Mouse (Mus musculus) megakaryocyte, embryonic 14.5 days (primary cell): ENCODE measurements around the gene 2210011C24Rik. TPM values are rescaled to one million over a fixed set of nuclear protein-coding genes. Genes with fewer than 3 reads are reported as not detected.
"Not testable (repeated sequence)": the region's sequence is repeated elsewhere in the genome, so short reads cannot be mapped to it uniquely, and the experiment has no call there.

Experiments used
- H3K27me3 ChIP-seq: replicated peaks from 2 replicates; pipeline ENCODE3; 2012; ENCODE audit warnings: inconsistent platforms
- H3K36me3 ChIP-seq: replicated peaks from 2 replicates; pipeline ENCODE3; 2012; ENCODE audit warnings: low read length, inconsistent platforms, mixed read lengths
- H3K4me1 ChIP-seq: 2 replicates; pipeline ENCODE4 v1.6.1; 2012; ENCODE audit warnings: inconsistent platforms
- H3K4me3 ChIP-seq: replicated peaks from 2 replicates; pipeline ENCODE3; 2012; ENCODE audit warnings: moderate library complexity, mild to moderate bottlenecking, inconsistent platforms
- H3K9me3 ChIP-seq: 2 replicates; pipeline ENCODE4 v1.6.1; 2012; ENCODE audit warnings: inconsistent platforms
- FLI1 ChIP-seq: IDR thresholded peaks from 2 replicates; pipeline ENCODE4 v1.6.1; 2012; ENCODE audit warnings: low read length, inconsistent platforms, mixed read lengths
- GATA1 ChIP-seq: IDR thresholded peaks from 3 replicates; pipeline ENCODE4 v1.6.1; 2012; ENCODE audit warnings: mixed read lengths, low read length, inconsistent platforms, borderline replicate concordance
- polyA plus RNA-seq: library from polyadenylated mRNA; stranded (reverse); fragments of >175 nt; gene quantifications from 2 replicates; pipeline ENCODE4 v1.2.3, GENCODE M21; 2012; ENCODE audit warnings: low replicate concordance; ENCODE audit not compliant: insufficient read depth

The 2210011C24Rik gene
- polyA plus RNA-seq, 1 experiment = not detected

DNA sequence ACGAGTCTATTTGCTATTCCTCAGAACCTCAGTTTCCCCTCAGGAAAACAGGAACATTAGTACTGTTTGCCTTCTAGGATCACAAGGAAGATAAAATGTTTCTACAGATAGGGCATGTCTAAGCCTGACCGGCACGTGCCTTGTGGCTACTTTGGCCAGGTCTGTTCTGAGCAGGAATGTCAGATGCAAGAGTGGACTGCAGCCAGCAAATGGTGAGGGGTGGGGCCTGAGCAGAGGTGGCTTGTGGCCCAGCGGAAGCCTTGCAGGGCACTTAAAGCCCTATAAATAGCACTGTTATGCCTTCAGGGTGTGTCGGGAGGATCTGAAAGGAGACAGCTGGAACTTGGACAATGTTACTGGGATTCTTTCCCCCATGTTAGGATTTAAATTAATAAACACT is 11.1 kb upstream of the 2210011C24Rik start:
- TF ChIP-seq FLI1 = no peak
- TF ChIP-seq GATA1 = no peak
- Histone ChIP-seq H3K9me3 (no peaks in the 10 kb centered on the region), H3K4me3 (no peak overlapping the region), H3K4me1 (peaks cover 34% of the 10 kb centered on the region), H3K27me3 (peaks cover 86% of the 10 kb centered on the region), H3K36me3 (no peaks in the 10 kb centered on the region)

DNA sequence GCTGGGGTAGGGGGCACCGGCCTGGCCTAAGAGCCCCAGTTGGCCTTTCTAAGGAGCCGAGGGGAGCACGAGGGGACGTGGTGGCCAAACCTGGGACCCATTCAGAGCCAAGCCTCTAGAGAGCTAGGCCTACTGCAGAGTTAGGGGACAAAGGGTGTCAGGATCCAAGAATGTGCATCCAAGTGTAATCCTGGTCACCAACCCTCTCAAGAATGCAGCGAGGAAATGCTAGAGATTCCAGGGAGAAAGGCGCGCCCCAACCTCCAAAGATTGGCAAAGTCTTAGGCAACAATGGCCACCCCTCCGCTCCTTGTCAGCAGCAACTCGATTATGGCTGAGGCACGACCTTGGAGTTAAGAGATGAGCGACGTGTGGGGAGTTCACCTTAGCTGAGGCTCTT is 9.6 kb upstream of the 2210011C24Rik start:
- no peak for TF ChIP-seq FLI1
- TF ChIP-seq GATA1 = no peak
- no peaks in the 10 kb centered on the region for H3K36me3 ChIP-seq
- H3K4me1 ChIP-seq = peaks cover 27% of the 10 kb centered on the region
- H3K4me3 ChIP-seq = no peak overlapping the region
- no peaks in the 10 kb centered on the region; the same call in 1 of the 2 replicates for H3K9me3 ChIP-seq
- peaks cover 84% of the 10 kb centered on the region for H3K27me3 ChIP-seq

DNA sequence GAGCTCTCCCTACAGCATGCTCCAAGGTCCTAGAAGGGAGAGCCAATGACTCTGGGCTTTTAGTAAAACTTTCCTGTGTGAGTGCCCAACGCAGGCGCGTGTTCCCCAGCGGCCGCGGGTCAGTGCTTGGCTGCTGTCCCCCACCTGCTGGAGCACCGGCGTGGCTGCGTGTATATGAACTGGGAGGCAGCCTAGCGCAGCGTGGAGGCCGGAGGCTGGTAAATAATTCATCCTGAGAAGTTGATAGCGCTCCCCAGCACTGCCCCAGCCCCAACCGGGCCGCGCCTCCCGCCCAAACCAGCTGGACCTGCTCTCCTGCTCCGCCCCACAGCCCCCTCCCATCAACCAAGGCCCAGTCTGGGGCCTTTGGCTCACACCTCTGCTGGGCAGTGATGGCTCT is 9.1 kb upstream of the 2210011C24Rik start, which contains the start of gene Palm3:
Palm3 (plus strand) TSS at position 376 of the 400 bp plus-strand sequence.
- Histone ChIP-seq H3K36me3 (no peaks in the 10 kb centered on the region), H3K4me1 (peaks cover 22% of the 10 kb centered on the region), H3K9me3 (peaks cover 3% of the 10 kb centered on the region), H3K4me3 (no peak within 1 kb of the TSS), H3K27me3 (peaks cover 82% of the 10 kb centered on the region)
- TF ChIP-seq GATA1 (no peak), FLI1 (no peak)

DNA sequence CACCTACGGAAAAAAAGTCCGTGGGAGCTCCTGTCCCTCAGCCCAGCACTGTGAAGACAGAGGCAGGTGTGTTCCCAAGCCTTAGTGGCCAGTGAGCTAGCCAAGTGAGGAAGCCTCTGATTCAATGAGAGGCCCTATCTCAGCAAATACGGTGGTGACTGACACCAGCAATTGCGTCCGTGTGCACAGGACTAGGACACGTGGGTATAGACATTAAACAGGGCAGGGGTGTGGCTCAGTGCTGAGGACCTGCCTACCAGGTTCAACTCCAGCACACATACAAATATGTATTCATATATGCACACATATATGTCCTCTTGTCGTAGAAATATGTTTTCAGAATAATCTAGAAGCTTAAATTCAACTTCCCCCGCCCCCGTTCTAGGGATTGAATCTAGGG is 7.8 kb upstream of the 2210011C24Rik start:
- H3K27me3 ChIP-seq = peaks cover 78% of the 10 kb centered on the region
- H3K36me3 ChIP-seq = no peaks in the 10 kb centered on the region
- peaks cover 10% of the 10 kb centered on the region for H3K9me3 ChIP-seq
- no peak overlapping the region for H3K4me3 ChIP-seq
- peaks cover 14% of the 10 kb centered on the region for H3K4me1 ChIP-seq
- no peak for TF ChIP-seq GATA1
- no peak for TF ChIP-seq FLI1

DNA sequence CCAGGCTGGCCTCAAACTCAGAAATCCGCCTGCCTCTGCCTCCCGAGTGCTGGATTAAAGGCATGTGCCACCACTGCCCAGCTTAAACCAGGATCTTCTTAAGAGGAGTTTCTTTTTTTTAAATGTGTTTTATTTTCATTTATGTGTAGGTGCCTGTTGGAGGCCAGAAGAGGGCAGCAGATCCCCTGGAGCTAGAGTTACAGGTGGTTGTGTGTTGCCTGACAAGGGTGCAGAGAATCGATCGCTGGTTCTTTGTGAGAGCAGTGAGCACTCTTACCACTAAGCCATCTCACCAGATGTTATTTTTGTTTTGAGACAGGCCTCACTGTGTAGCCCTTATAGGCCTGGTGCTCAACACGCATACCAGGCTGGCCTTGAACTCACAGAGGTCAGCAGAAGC is 3.9 kb upstream of the 2210011C24Rik start:
- peaks cover 21% of the 10 kb centered on the region for H3K4me1 ChIP-seq
- H3K36me3 ChIP-seq = no peaks in the 10 kb centered on the region
- TF ChIP-seq FLI1 (no peak), GATA1 (no peak)
- no peak overlapping the region for H3K4me3 ChIP-seq
- peaks cover 70% of the 10 kb centered on the region for H3K27me3 ChIP-seq
- peaks cover 10% of the 10 kb centered on the region for H3K9me3 ChIP-seq

DNA sequence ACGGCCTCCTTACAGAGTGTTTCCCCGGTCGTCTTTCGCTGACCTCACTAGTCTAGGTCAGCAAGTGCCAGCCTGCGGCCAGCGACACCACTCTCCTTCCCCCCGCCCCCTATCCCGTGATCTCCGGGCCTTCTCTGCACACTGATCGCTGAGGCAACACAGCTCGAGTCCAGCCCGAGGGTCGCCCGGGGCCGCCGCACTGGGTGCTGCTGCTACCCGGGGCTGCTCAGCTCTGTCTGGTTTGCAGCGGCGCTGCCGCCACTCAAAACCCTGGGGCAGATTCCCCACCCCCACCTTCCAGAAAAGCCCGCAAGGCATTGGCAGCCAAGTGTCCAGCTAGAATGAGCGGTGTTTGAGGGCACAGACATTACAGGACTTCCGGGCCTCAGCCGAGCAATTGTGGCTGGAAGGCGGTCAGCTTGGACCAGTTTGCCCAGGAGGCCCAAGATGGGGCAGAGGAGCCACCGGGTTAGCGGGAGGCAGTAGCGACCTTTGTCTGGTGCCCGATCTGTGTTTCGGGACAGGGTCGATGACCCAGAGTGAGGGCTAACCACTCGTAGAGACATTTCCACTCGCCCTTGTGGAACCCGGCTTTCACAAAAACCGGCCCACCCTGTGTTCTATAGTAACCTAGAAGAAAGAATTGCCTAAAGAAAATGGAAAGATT is 661 bp upstream of the 2210011C24Rik start:
- peaks cover 59% of the 10 kb centered on the region for H3K27me3 ChIP-seq
- H3K36me3 ChIP-seq = no peaks in the 10 kb centered on the region
- TF ChIP-seq FLI1 (no peak), GATA1 (no peak)
- H3K4me1 ChIP-seq = peaks cover 35% of the 10 kb centered on the region
- peaks cover 10% of the 10 kb centered on the region for H3K9me3 ChIP-seq
- H3K4me3 ChIP-seq = peak overlapping the region; percentile 93

DNA sequence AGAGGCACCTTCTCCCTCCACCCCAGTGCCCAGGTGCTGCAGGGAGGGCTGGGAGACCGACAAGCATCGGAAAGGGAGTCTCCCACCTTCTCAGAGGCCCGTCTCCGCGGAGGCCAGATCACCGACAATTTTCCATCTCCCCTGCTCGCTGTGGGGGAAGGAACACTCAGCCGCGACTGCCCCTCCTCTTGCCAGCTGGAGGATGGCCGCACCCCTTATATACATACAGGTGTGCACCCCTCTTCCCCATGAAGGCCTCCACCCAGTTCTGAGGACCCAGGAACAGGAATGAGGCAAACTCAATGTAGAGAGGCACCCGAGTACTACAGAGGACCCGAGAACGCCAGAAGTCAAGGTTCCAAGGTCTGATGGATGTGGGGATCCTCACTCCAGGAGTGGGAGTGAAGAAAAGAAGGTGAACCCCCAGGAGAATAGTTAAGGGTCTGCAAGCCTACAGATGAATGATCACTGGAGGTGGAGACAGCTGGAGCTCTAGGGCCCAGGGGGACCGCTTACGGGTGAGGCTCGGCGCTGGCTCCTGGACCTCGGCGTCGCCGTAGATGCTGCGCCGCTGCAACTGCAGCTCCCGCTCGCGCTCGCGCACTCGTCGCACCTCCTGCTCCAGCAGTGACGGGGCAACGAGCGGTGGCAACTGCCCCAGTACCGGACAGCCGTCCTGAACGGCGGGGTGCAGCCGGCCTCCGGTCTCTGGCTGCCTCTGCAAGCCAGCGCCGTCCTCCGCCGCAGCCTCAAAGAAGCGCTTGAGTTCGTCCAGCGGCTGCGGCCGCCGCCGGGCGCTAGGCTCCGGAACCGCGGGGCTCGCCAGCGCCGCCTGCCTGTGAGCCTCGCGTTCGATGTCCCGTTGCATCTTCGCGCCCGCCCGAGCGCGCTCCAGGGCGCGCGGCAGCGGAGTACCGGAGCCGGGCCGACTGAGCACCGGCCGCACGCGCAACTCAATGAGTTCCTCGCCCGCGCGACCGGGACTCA is 1.1 kb downstream of the 2210011C24Rik start:
- Histone ChIP-seq H3K9me3 (peaks cover 6% of the 10 kb centered on the region), H3K36me3 (no peaks in the 10 kb centered on the region), H3K4me1 (peaks cover 43% of the 10 kb centered on the region), H3K27me3 (peaks cover 47% of the 10 kb centered on the region), H3K4me3 (peak overlapping the region; percentile 93)
- TF ChIP-seq GATA1 (no peak), FLI1 (no peak)

DNA sequence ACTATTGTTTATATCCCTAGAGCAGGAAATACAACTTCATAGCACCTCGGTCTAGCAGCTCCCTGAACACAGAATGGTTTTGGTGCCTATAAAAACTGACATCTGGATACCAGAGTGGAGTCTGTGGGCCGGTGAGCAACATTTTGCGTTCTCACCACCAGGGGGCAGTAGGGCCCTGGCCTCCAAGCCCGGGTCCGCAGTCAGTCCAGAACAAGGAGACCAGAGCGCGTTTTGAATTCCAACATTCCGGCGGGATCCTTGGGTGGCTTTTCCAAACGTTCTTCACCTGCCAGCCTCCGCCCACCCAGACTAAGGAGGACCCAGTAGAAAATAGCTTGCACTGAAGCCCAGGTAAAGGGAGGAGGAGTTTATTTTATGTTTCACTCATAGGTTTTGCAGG is 2.1 kb downstream of the 2210011C24Rik start:
- no peak for TF ChIP-seq FLI1
- TF ChIP-seq GATA1 = no peak
- Histone ChIP-seq H3K9me3 (no peaks in the 10 kb centered on the region), H3K27me3 (peaks cover 40% of the 10 kb centered on the region), H3K36me3 (no peaks in the 10 kb centered on the region), H3K4me3 (peak overlapping the region; percentile 44), H3K4me1 (peaks cover 48% of the 10 kb centered on the region)

DNA sequence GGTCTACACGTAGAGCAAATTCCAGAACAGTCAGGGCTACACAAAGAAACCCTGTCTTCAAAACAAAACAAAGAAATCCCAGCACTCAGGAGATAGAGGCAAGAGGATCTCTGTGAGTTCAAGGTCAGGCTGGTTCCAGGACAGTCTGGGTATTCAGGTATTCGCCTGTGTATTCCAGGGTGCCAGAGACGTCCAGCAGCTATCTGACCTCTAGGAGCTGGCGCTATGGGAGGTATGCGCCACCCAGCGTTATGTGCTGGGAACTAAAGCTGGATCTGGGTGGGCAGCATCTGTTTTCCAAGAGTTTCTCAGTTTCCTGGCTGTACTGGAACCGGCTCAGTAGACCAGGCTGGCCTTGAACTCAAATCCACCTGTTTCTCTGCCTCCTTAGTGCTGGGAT is 3.6 kb downstream of the 2210011C24Rik start:
- Histone ChIP-seq H3K36me3 (peaks cover under 1% of the 10 kb centered on the region), H3K27me3 (peaks cover 35% of the 10 kb centered on the region), H3K4me1 (peaks cover 60% of the 10 kb centered on the region), H3K4me3 (no peak overlapping the region), H3K9me3 (no peaks in the 10 kb centered on the region)
- TF ChIP-seq GATA1 (no peak), FLI1 (no peak)

DNA sequence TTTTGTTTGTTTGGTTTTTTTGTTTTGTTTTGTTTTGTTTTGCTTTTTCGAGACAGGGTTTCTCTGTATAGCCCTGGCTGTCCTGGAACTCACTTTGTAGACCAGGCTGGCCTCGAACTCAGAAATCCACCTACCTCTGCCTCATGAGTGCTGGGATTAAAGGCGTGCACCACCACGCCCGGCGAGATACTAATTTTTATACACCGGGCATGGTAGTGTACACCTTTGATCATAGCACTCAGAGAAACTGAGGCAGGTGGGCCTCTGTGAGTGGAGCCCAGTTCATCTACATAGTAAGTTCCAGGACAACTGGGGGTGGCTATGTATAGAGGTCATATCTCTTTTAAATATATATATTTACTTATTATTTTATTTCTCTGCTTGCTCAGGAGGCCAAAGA is 6.5 kb downstream of the 2210011C24Rik start:
- H3K4me3 ChIP-seq, H3K9me3 ChIP-seq, H3K27me3 ChIP-seq: not testable (repeated sequence)
- peaks cover 43% of the 10 kb centered on the region for H3K4me1 ChIP-seq
- peaks cover 29% of the 10 kb centered on the region for H3K36me3 ChIP-seq
